Mouse (Mus musculus): Measurements from ENCODE around the gene Hyal1.

Gene Hyal1

GRCm38 (mm10) chr9:107596619-107597569 is 20.2 kb downstream of the Hyal1 start:
- no peak for TF ChIP-seq GATA4 (IDR thresholded peaks at IDR 0.05; ENCODE audit: insufficient replicate concordance, low read length)

- TF ChIP-seq GATA4 (IDR thresholded peaks at IDR 0.05; ENCODE audit: insufficient replicate concordance, low read length) = no peak
These were observed 21.7 kb downstream of the Hyal1 start for GRCm38 (mm10) chr9:107598385-107598784.

- TF ChIP-seq GATA4 (IDR thresholded peaks at IDR 0.05; ENCODE audit: insufficient replicate concordance, low read length) = no peak
These were observed 22.7 kb downstream of the Hyal1 start for GRCm38 (mm10) chr9:107599433-107599832.

- no peak for TF ChIP-seq GATA4 (IDR thresholded peaks at IDR 0.05; ENCODE audit: insufficient replicate concordance, low read length)
These were observed 23.1 kb downstream of the Hyal1 start for GRCm38 (mm10) chr9:107599842-107600241.

GRCm38 (mm10) chr9:107600745-107601144 is 24.0 kb downstream of the Hyal1 start:
- no peak for TF ChIP-seq GATA4 (IDR thresholded peaks at IDR 0.05; ENCODE audit: insufficient replicate concordance, low read length)

- TF ChIP-seq GATA4 (IDR thresholded peaks at IDR 0.05; ENCODE audit: insufficient replicate concordance, low read length) = no peak
These were observed 24.5 kb downstream of the Hyal1 start for GRCm38 (mm10) chr9:107601275-107601674.

- TF ChIP-seq GATA4 (IDR thresholded peaks at IDR 0.05; ENCODE audit: insufficient replicate concordance, low read length) = no peak; the same call in 1 of the 2 replicates
These were observed 25.4 kb downstream of the Hyal1 start for GRCm38 (mm10) chr9:107602068-107602648.

GRCm38 (mm10) chr9:107603251-107603650 is 26.5 kb downstream of the Hyal1 start:
- TF ChIP-seq GATA4 (IDR thresholded peaks at IDR 0.05; ENCODE audit: insufficient replicate concordance, low read length) = no peak

- TF ChIP-seq GATA4 (IDR thresholded peaks at IDR 0.05; ENCODE audit: insufficient replicate concordance, low read length) = no peak
These were observed 28.4 kb downstream of the Hyal1 start for GRCm38 (mm10) chr9:107605041-107605661.

- no peak for TF ChIP-seq GATA4 (IDR thresholded peaks at IDR 0.05; ENCODE audit: insufficient replicate concordance, low read length)
These were observed 29.9 kb downstream of the Hyal1 start for GRCm38 (mm10) chr9:107606591-107606990.

- no peak for TF ChIP-seq GATA4 (IDR thresholded peaks at IDR 0.05; ENCODE audit: insufficient replicate concordance, low read length)
These were observed 30.3 kb downstream of the Hyal1 start for GRCm38 (mm10) chr9:107607036-107607435.

- no peak for TF ChIP-seq GATA4 (IDR thresholded peaks at IDR 0.05; ENCODE audit: insufficient replicate concordance, low read length)
These were observed 31.0 kb downstream of the Hyal1 start for GRCm38 (mm10) chr9:107607653-107608245.

- no peak for TF ChIP-seq GATA4 (IDR thresholded peaks at IDR 0.05; ENCODE audit: insufficient replicate concordance, low read length)
These were observed 32.2 kb downstream of the Hyal1 start, which contains the start of gene Sema3b for GRCm38 (mm10) chr9:107608741-107609432. Gene Sema3b, minus strand, starts transcription at chr9:107609229.

- no peak for TF ChIP-seq GATA4 (IDR thresholded peaks at IDR 0.05; ENCODE audit: insufficient replicate concordance, low read length)
These were observed 32.7 kb downstream of the Hyal1 start for GRCm38 (mm10) chr9:107609433-107609830.

All from liver, adult (tissue).